Mouse (Mus musculus) MEL (cell line): ENCODE data around the gene Zfp326. TPM values are rescaled to one million over a fixed set of nuclear protein-coding genes. Genes with fewer than 3 reads are reported as not detected.
A peak's percentile ranks its signal among the peaks of the same experiment; 100 is the strongest.

ENCODE experiments used
- DNase-seq: peaks from one replicate; pipeline ENCODE4 v3.0.0; 2011; ENCODE audit warnings: low read depth, low spot score
- H3K27ac ChIP-seq: 2 replicates; pipeline ENCODE4 v1.5.1; 2012; ENCODE audit warnings: low read depth, mild to moderate bottlenecking, control low read depth, low read length, moderate library complexity; ENCODE audit not compliant: control insufficient read depth
- H3K27me3 ChIP-seq, 2 experiments: fragments of 150-350 bp in 1 of 2; sonication (generic) in 1 of 2; 2 replicates each; pipeline ENCODE4 v1.6.1; 2012; ENCODE audit warnings: low read length in 2 of 2, mild to moderate bottlenecking in 2 of 2, improper control_type of control experiment in 1 of 2, moderate library complexity in 1 of 2; ENCODE audit not compliant: insufficient read depth in 2 of 2, control insufficient read depth in 1 of 2
- H3K36me3 ChIP-seq, 2 experiments: 2 replicates each; pipeline ENCODE4 v1.6.1; 2012 to 2014; ENCODE audit warnings: low read length in 2 of 2, improper control_type of control experiment in 1 of 2, inconsistent platforms in 1 of 2, mild to moderate bottlenecking in 1 of 2; ENCODE audit not compliant: insufficient read depth in 2 of 2, control insufficient read depth in 1 of 2
- H3K4me1 ChIP-seq, 2 experiments: fragments of 150-350 bp in 1 of 2; sonication (generic) in 1 of 2; 2 replicates each; pipeline ENCODE4 v1.6.1; 2012; ENCODE audit warnings: low read length in 2 of 2, improper control_type of control experiment in 1 of 2, mild to moderate bottlenecking in 1 of 2; ENCODE audit not compliant: insufficient read depth in 2 of 2, control insufficient read depth in 1 of 2
- H3K4me3 ChIP-seq, 2 experiments: fragments of 150-350 bp in 1 of 2; sonication (generic) in 1 of 2; 2 replicates each; pipeline ENCODE4 v1.5.1; 2012; ENCODE audit warnings: low read depth in 2 of 2, low read length in 2 of 2, mild to moderate bottlenecking in 2 of 2, moderate library complexity in 2 of 2, control low read depth in 1 of 2, improper control_type of control experiment in 1 of 2; ENCODE audit not compliant: control insufficient read depth in 1 of 2, insufficient read depth in 1 of 2
- H3K79me2 ChIP-seq: 2 replicates; pipeline ENCODE4 v1.6.1; 2012; ENCODE audit warnings: mild to moderate bottlenecking, low read length, moderate library complexity; ENCODE audit not compliant: control insufficient read depth, poor library complexity, insufficient read depth
- H3K9ac ChIP-seq: 2 replicates; pipeline ENCODE4 v1.6.1; 2012; ENCODE audit warnings: low read depth, mild to moderate bottlenecking, control low read depth, low read length, moderate library complexity; ENCODE audit not compliant: control insufficient read depth, poor library complexity, severe bottlenecking
- H3K9me3 ChIP-seq: fragments of 150-350 bp; sonication (generic); replicated peaks from 2 replicates; pipeline ENCODE4 v1.6.1; 2012; ENCODE audit warnings: mild to moderate bottlenecking, low read length, improper control_type of control experiment, moderate library complexity; ENCODE audit not compliant: insufficient read depth
- BHLHE40 ChIP-seq: IDR thresholded peaks from 2 replicates; pipeline ENCODE4 v1.6.1; 2012; ENCODE audit warnings: low read depth, mild to moderate bottlenecking, inconsistent platforms, low read length, improper control_type of control experiment, borderline replicate concordance
- CHD1 ChIP-seq: IDR thresholded peaks from 2 replicates; pipeline ENCODE4 v1.6.1; 2012; ENCODE audit warnings: low read depth, mild to moderate bottlenecking, inconsistent platforms, low read length, improper control_type of control experiment
- CTCF ChIP-seq, 3 experiments: IDR thresholded peaks in 2 of 3; conservative IDR thresholded peaks in 1 of 3; 2 replicates each; pipeline ENCODE4 v1.5.1; 2011 to 2012; ENCODE audit warnings: low read length in 3 of 3, low read depth in 2 of 3, mild to moderate bottlenecking in 2 of 3, improper control_type of control experiment in 1 of 3, inconsistent platforms in 1 of 3, mixed read lengths in 1 of 3, moderate library complexity in 1 of 3; ENCODE audit not compliant: control insufficient read depth in 1 of 3, insufficient read depth in 1 of 3, poor library complexity in 1 of 3, severe bottlenecking in 1 of 3
- E2F4 ChIP-seq: IDR thresholded peaks from 2 replicates; pipeline ENCODE4 v1.6.1; 2011; ENCODE audit warnings: low read depth, low read length, improper control_type of control experiment, borderline replicate concordance
- ELF1 ChIP-seq: IDR thresholded peaks from 2 replicates; pipeline ENCODE4 v1.6.1; 2014; ENCODE audit warnings: low read depth, mild to moderate bottlenecking, inconsistent platforms, low read length, improper control_type of control experiment, moderate library complexity
- EP300 ChIP-seq, 2 experiments: IDR thresholded peaks; 2 replicates each; pipeline ENCODE4 v1.6.1; 2011; ENCODE audit warnings: improper control_type of control experiment in 2 of 2, low read length in 2 of 2, low read depth in 1 of 2, mild to moderate bottlenecking in 1 of 2
- GABPA ChIP-seq: IDR thresholded peaks from 2 replicates; pipeline ENCODE4 v1.6.1; 2012; ENCODE audit warnings: low read depth, mild to moderate bottlenecking, inconsistent platforms, low read length, improper control_type of control experiment, moderate library complexity
- HCFC1 ChIP-seq: IDR thresholded peaks from 2 replicates; pipeline ENCODE4 v1.6.1; 2012; ENCODE audit warnings: low read depth, mild to moderate bottlenecking, inconsistent platforms, low read length, improper control_type of control experiment, moderate library complexity
- JUND ChIP-seq: IDR thresholded peaks from 2 replicates; pipeline ENCODE4 v1.6.1; 2011; ENCODE audit warnings: low read depth, mild to moderate bottlenecking, improper control_type of control experiment, low read length
- KAT2A ChIP-seq: conservative IDR thresholded peaks from 2 replicates; pipeline ENCODE4 v1.6.1; 2012; ENCODE audit warnings: low read depth, low read length, improper control_type of control experiment, inconsistent platforms
- MAFK ChIP-seq: IDR thresholded peaks from 2 replicates; pipeline ENCODE4 v1.6.1; 2011; ENCODE audit warnings: low read depth, mild to moderate bottlenecking, low read length, improper control_type of control experiment, borderline replicate concordance
- MAX ChIP-seq: IDR thresholded peaks from 2 replicates; pipeline ENCODE4 v1.6.1; 2011; ENCODE audit warnings: low read length, improper control_type of control experiment
- MAZ ChIP-seq: IDR thresholded peaks from 2 replicates; pipeline ENCODE4 v1.6.1; 2012; ENCODE audit warnings: low read depth, mild to moderate bottlenecking, inconsistent platforms, low read length, improper control_type of control experiment
- MEF2A ChIP-seq: IDR thresholded peaks from 2 replicates; pipeline ENCODE4 v1.6.1; 2014; ENCODE audit warnings: low read depth, mild to moderate bottlenecking, inconsistent platforms, low read length, improper control_type of control experiment; ENCODE audit not compliant: poor library complexity, insufficient replicate concordance, severe bottlenecking; ENCODE audit errors: extremely low read depth
- MXI1 ChIP-seq: IDR thresholded peaks from 2 replicates; pipeline ENCODE4 v1.6.1; 2011; ENCODE audit warnings: mild to moderate bottlenecking, low read depth, low read length, improper control_type of control experiment
- MYB ChIP-seq: IDR thresholded peaks from 2 replicates; pipeline ENCODE4 v1.6.1; 2011; ENCODE audit warnings: mild to moderate bottlenecking, low read depth, low read length, improper control_type of control experiment
- MYC ChIP-seq: IDR thresholded peaks from 2 replicates; pipeline ENCODE4 v1.6.1; 2011; ENCODE audit warnings: low read depth, mild to moderate bottlenecking, low read length, improper control_type of control experiment, moderate library complexity
- NELFE ChIP-seq: IDR thresholded peaks from 2 replicates; pipeline ENCODE4 v1.6.1; 2011; ENCODE audit warnings: low read depth, low read length, improper control_type of control experiment
- NRF1 ChIP-seq: IDR thresholded peaks from 2 replicates; pipeline ENCODE4 v1.6.1; 2014; ENCODE audit warnings: low read depth, mild to moderate bottlenecking, inconsistent platforms, low read length, improper control_type of control experiment, moderate library complexity; ENCODE audit not compliant: poor library complexity, insufficient read depth, severe bottlenecking
- POLR2A ChIP-seq, 2 experiments: IDR thresholded peaks; 2 replicates each; pipeline ENCODE4 v1.6.1; 2011 to 2012; ENCODE audit warnings: low read length in 2 of 2, mild to moderate bottlenecking in 2 of 2, control low read depth in 1 of 2, improper control_type of control experiment in 1 of 2, low read depth in 1 of 2, moderate library complexity in 1 of 2; ENCODE audit not compliant: control insufficient read depth in 1 of 2, insufficient read depth in 1 of 2, poor library complexity in 1 of 2
- POLR2AphosphoS2 ChIP-seq: IDR thresholded peaks from 2 replicates; pipeline ENCODE4 v1.6.1; 2011; ENCODE audit warnings: low read length, improper control_type of control experiment
- POLR2AphosphoS5 ChIP-seq: IDR thresholded peaks from 2 replicates; pipeline ENCODE4 v1.6.1; 2012; ENCODE audit warnings: low read depth, borderline replicate concordance, mild to moderate bottlenecking, inconsistent platforms, low read length, moderate library complexity, mixed read lengths
- RAD21 ChIP-seq: IDR thresholded peaks from 2 replicates; pipeline ENCODE4 v1.6.1; 2011; ENCODE audit warnings: mild to moderate bottlenecking, low read depth, low read length, improper control_type of control experiment
- RCOR1 ChIP-seq: IDR thresholded peaks from 2 replicates; pipeline ENCODE4 v1.6.1; 2012; ENCODE audit warnings: low read depth, mild to moderate bottlenecking, inconsistent platforms, low read length, improper control_type of control experiment
- SIN3A ChIP-seq: IDR thresholded peaks from 2 replicates; pipeline ENCODE4 v1.6.1; 2012; ENCODE audit warnings: low read length, improper control_type of control experiment, inconsistent platforms
- SMC3 ChIP-seq: IDR thresholded peaks from 2 replicates; pipeline ENCODE4 v1.6.1; 2011; ENCODE audit warnings: low read depth, low read length, improper control_type of control experiment
- UBTF ChIP-seq: IDR thresholded peaks from 2 replicates; pipeline ENCODE4 v1.6.1; 2012; ENCODE audit warnings: low read depth, mild to moderate bottlenecking, inconsistent platforms, low read length, improper control_type of control experiment, moderate library complexity, borderline replicate concordance; ENCODE audit not compliant: insufficient read depth
- USF1 ChIP-seq: IDR thresholded peaks from 2 replicates; pipeline ENCODE4 v1.6.1; 2014; ENCODE audit warnings: low read depth, mild to moderate bottlenecking, inconsistent platforms, low read length, improper control_type of control experiment, moderate library complexity
- ZC3H11A ChIP-seq: IDR thresholded peaks from 2 replicates; pipeline ENCODE4 v1.6.1; 2012; ENCODE audit warnings: low read depth, mild to moderate bottlenecking, inconsistent platforms, low read length, improper control_type of control experiment
- ZMIZ1 ChIP-seq: IDR thresholded peaks from 2 replicates; pipeline ENCODE4 v1.6.1; 2012; ENCODE audit warnings: low read depth, mild to moderate bottlenecking, inconsistent platforms, low read length, improper control_type of control experiment, moderate library complexity
- ZNF384 ChIP-seq: IDR thresholded peaks from 2 replicates; pipeline ENCODE4 v1.6.1; 2012; ENCODE audit warnings: low read depth, mild to moderate bottlenecking, inconsistent platforms, low read length, improper control_type of control experiment
- polyA plus RNA-seq, 2 experiments: library from polyadenylated mRNA; stranded (reverse) in 1 of 2; unstranded in 1 of 2; fragments of >175 nt in 1 of 2; fragments of >200 nt in 1 of 2; gene quantifications; 2 replicates each; pipeline versions ENCODE4 v1.2.1 to v1.2.4; 2012; ENCODE audit warnings: low replicate concordance in 2 of 2, low read depth in 1 of 2; ENCODE audit not compliant: insufficient read length in 2 of 2, insufficient read depth in 1 of 2, missing spikeins in 1 of 2
- total RNA-seq: library from RNA; depleted of rRNA; stranded (reverse); fragments of 300-350 nt; gene quantifications from 2 replicates; pipeline ENCODE4 v1.2.3, GENCODE M21; 2012

Gene Zfp326
- total and polyA plus RNA-seq, 3 experiments, result 6.4 to 17.6 TPM; not detected in 1

DNA sequence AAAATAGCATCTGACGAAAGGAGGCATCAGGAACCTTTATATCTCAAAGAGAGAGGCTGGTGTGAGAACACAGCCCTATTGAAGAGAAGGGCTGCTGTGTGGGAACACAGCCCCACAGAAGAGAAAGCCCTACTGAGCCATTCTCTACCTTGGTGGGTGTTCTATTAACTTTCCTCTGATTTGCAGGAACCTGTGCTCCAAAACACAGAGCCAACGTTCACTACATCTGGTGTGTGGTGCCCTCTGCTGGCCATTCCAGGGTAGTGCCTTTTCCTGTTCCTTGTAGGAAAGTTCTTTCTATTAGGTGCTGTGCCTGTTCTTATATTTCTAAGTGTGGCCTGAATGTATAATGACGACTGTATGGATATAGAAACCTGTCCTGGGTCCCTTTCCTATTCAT lies 7.8 kb upstream of the Zfp326 start:
- TF ChIP-seq ZNF384, result 0 out of 2 replicates have a peak, but pooled peaks have one; percentile 14
- TF ChIP-seq ZC3H11A, result peak; percentile 99
- TF ChIP-seq NRF1, result no peak
- TF ChIP-seq BHLHE40, result no peak; the same call in 1 of the 2 replicates
- peak; percentile 52; the same call in 1 of the 2 replicates for TF ChIP-seq JUND
- peak; percentile 99 for TF ChIP-seq SMC3
- TF ChIP-seq KAT2A, result no peak
- TF ChIP-seq UBTF, result no peak
- no peak for TF ChIP-seq GABPA
- TF ChIP-seq MEF2A, result no peak
- TF ChIP-seq MYB, result no peak
- peak; percentile 35; the same call in 1 of the 2 replicates for TF ChIP-seq MYC
- peak; percentile 100 for TF ChIP-seq RAD21
- no peak for TF ChIP-seq POLR2AphosphoS2
- TF ChIP-seq EP300 (IDR thresholded peaks at IDR 0.05; ENCODE audit: low read depth in 1 of 2, low read length in 2 of 2), result no peak
- no peak for TF ChIP-seq POLR2AphosphoS5
- no peak for TF ChIP-seq MAFK
- TF ChIP-seq SIN3A, result peak; percentile 65
- no peak for TF ChIP-seq MAX
- TF ChIP-seq USF1, result no peak
- no peak for TF ChIP-seq POLR2A (IDR thresholded peaks at IDR 0.05; ENCODE audit: control insufficient read depth in 1 of 2, insufficient read depth in 1 of 2, low read depth in 1 of 2, low read length in 2 of 2, poor library complexity in 1 of 2)
- no peak for TF ChIP-seq CHD1
- TF ChIP-seq ELF1, result no peak
- TF ChIP-seq CTCF (IDR thresholded peaks at IDR 0.05 in 2 of 3, conservative IDR thresholded peaks at IDR 0.05 in 1 of 3; ENCODE audit: control insufficient read depth in 1 of 3, insufficient read depth in 1 of 3, low read depth in 2 of 3, low read length in 3 of 3, poor library complexity in 1 of 3, severe bottlenecking in 1 of 3), result peak; percentile 94 to 100 (median 96)
- no peak for TF ChIP-seq HCFC1
- TF ChIP-seq RCOR1, result no peak
- no peak for TF ChIP-seq MXI1
- TF ChIP-seq NELFE, result no peak
- TF ChIP-seq MAZ, result no peak
- no peak for TF ChIP-seq E2F4
- TF ChIP-seq ZMIZ1, result no peak
- Histone ChIP-seq H3K79me2 (no peaks in the 10 kb centered on the region), H3K4me1 (peaks cover 4 to 14% of the 10 kb centered on the region in 2 experiments; a peak in 3 of 4 replicates), H3K27me3 (no peaks in the 10 kb centered on the region), H3K36me3 (peaks cover 0 to 8% of the 10 kb centered on the region in 2 experiments; a peak in 2 of 4 replicates), H3K27ac (no peak overlapping the region), H3K9ac (no peak overlapping the region), H3K9me3 (no peaks in the 10 kb centered on the region), H3K4me3 (no peak overlapping the region)
- DNase-seq, result peak; percentile 85
